Mouse (Mus musculus) midbrain, postnatal 0 days (tissue): ENCODE results near the gene Pnma1. TPM values are rescaled to one million over a fixed set of nuclear protein-coding genes. Genes with fewer than 3 reads are reported as not detected.

Experiments
- ATAC-seq: fragments of 200-750 bp; cut with Nextera tagmentation; 2 replicates; pipeline ENCODE4 v1.8.0; 2017; ENCODE audit warnings: moderate number of reproducible peaks, mild to moderate bottlenecking, moderate TSS enrichment, moderate library complexity; ENCODE audit not compliant: low FRiP score
- DNase-seq: peaks from one replicate; pipeline ENCODE4 v3.0.0-alpha.2; 2015; ENCODE audit warnings: low spot score
- H3K27ac ChIP-seq: fragments of 300-500 bp; sonication (generic); 2 replicates; pipeline ENCODE4 v1.5.1; 2014; ENCODE audit warnings: low read depth, mild to moderate bottlenecking, low read length, mixed read lengths
- H3K27me3 ChIP-seq: fragments of 300-500 bp; sonication (generic); 2 replicates; pipeline ENCODE4 v1.6.1; 2014; ENCODE audit warnings: low read length, control low read depth, mixed read lengths; ENCODE audit not compliant: insufficient read depth
- H3K36me3 ChIP-seq: fragments of 300-500 bp; sonication (generic); 2 replicates; pipeline ENCODE4 v1.6.1; 2014; ENCODE audit warnings: low read length, control low read depth, mixed read lengths; ENCODE audit not compliant: insufficient read depth
- H3K4me1 ChIP-seq: fragments of 300-500 bp; sonication (generic); 2 replicates; pipeline ENCODE4 v1.6.1; 2014; ENCODE audit warnings: mild to moderate bottlenecking, control low read depth, antibody characterized with exemption, low read length, mixed read lengths; ENCODE audit not compliant: insufficient read depth
- H3K4me2 ChIP-seq: fragments of 300-500 bp; sonication (generic); 2 replicates; pipeline ENCODE4 v1.6.1; 2014; ENCODE audit warnings: low read depth, mild to moderate bottlenecking, low read length, mixed read lengths; ENCODE audit not compliant: poor library complexity, severe bottlenecking
- H3K4me3 ChIP-seq: fragments of 300-500 bp; sonication (generic); 2 replicates; pipeline ENCODE4 v1.5.1; 2014; ENCODE audit warnings: low read depth, mild to moderate bottlenecking, low read length, moderate library complexity
- H3K9ac ChIP-seq: fragments of 300-500 bp; sonication (generic); replicated peaks from 2 replicates; pipeline ENCODE4 v1.6.1; 2014; ENCODE audit warnings: mild to moderate bottlenecking, low read length, moderate library complexity, mixed read lengths; ENCODE audit not compliant: poor library complexity, severe bottlenecking
- H3K9me3 ChIP-seq: fragments of 300-500 bp; sonication (generic); 2 replicates; pipeline ENCODE4 v1.6.1; 2016; ENCODE audit warnings: low read length, control low read depth
- CTCF ChIP-seq: IDR thresholded peaks from 2 replicates; pipeline ENCODE4 v1.5.1; 2016; ENCODE audit warnings: antibody characterized with exemption, mild to moderate bottlenecking
- WGBS: fragments of 180-500 bp; shearing (Covaris S2); extraction: QIAGEN DNeasy Blood & Tissue Kit; methylation state at CpG from one replicate; pipeline ENCODE4 v1.1.7; 2014; 5-methylcytosine and 5-hydroxymethylcytosine counted together
- polyA plus RNA-seq: library from polyadenylated mRNA; unstranded; fragments of >200 nt; fragmentation: Nextera tagmentation; extraction: Ambion mirVana; gene quantifications from 2 replicates; pipeline ENCODE4 v1.2.1, GENCODE M21; 2015
- total RNA-seq: library from RNA; depleted of rRNA; stranded (reverse); fragments of >200 nt; gene quantifications from 2 replicates; pipeline ENCODE4 v1.2.3, GENCODE M21; 2014

Pnma1 gene
- total and polyA plus RNA-seq, 2 experiments from 2014 or later: 6.0 to 8.2 TPM

GRCm38 (mm10) chr12:84148622-84149012 lies 328 bp upstream of the Pnma1 start:
- H3K4me3 ChIP-seq: peak overlapping the region; percentile 67
- no peak for DNase-seq
- peak overlapping the region; percentile 78 for H3K4me2 ChIP-seq
- peak overlapping the region; percentile 80 for H3K27ac ChIP-seq
- H3K4me1 ChIP-seq: no peaks in the 10 kb centered on the region
- ATAC-seq: peak; percentile 52
- no peak for TF ChIP-seq CTCF
- peak overlapping the region; percentile 76; the same call in 1 of the 2 replicates for H3K9ac ChIP-seq
- H3K27me3 ChIP-seq: no peaks in the 10 kb centered on the region
- H3K36me3 ChIP-seq: peaks cover 8% of the 10 kb centered on the region
- 5% methylated on average over 10 of the region's 10 CpGs for WGBS
- no peaks in the 10 kb centered on the region for H3K9me3 ChIP-seq

DNA sequence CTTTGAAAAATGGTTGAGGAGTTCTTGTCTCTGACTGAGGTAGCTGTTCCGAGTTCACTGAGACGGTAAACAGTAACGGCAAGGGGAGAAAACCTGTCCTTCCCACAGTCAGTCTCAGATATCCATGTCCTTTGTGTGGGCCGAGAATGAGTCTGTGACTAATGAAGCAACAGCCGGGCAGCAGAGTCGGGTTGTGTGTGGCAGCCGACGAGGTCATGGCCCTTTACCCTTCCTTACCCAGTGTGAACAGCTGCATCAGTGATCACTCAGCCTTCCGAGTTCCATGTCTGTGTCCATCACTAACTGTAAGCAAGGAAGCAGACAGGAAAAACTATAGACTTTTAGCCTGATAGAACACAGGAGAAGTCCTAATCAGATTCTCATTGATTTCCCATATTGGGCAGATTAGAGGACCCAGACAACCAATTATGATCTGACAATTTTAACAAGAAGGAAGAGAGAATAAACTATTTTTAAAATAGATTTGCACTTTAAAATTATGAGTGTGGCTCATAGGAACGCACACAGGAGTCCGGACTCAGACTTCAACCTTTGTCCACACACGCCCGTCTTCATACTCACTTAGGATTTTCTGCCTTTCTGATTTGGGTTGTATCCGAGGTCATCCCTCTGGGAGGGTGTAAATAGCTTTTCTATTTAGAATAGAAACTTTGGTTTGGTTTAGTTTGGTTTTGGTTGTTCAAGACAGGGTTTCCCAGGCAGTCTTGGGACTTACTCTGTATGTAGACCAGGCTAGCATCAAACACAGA lies 5.8 kb downstream of the Pnma1 start:
- 63% methylated on average over 14 of the region's 14 CpGs for WGBS
- H3K9ac ChIP-seq: no peak overlapping the region
- peaks cover 18% of the 10 kb centered on the region for H3K36me3 ChIP-seq
- no peak overlapping the region for H3K4me3 ChIP-seq
- H3K9me3 ChIP-seq: no peaks in the 10 kb centered on the region
- ATAC-seq: no peak
- no peaks in the 10 kb centered on the region for H3K27me3 ChIP-seq
- H3K4me2 ChIP-seq: no peak overlapping the region
- no peaks in the 10 kb centered on the region for H3K4me1 ChIP-seq
- no peak for TF ChIP-seq CTCF
- no peak for DNase-seq
- no peak overlapping the region for H3K27ac ChIP-seq

- WGBS: 84% methylated on average over 4 of the region's 4 CpGs
- Histone ChIP-seq H3K27ac (no peak overlapping the region), H3K36me3 (peaks cover 28% of the 10 kb centered on the region), H3K9ac (no peak overlapping the region), H3K27me3 (no peaks in the 10 kb centered on the region), H3K4me2 (no peak overlapping the region), H3K9me3 (no peaks in the 10 kb centered on the region), H3K4me1 (no peaks in the 10 kb centered on the region), H3K4me3 (no peak overlapping the region)
- no peak for TF ChIP-seq CTCF
- no peak for DNase-seq
- ATAC-seq: no peak
Observed at GRCm38 (mm10) chr12:84141271-84141670, 7.0 kb downstream of the Pnma1 start.

GRCm38 (mm10) chr12:84140135-84140534 lies 8.2 kb downstream of the Pnma1 start:
- no peak for DNase-seq
- H3K4me2 ChIP-seq: no peak overlapping the region
- H3K36me3 ChIP-seq: peaks cover 35% of the 10 kb centered on the region
- no peaks in the 10 kb centered on the region for H3K4me1 ChIP-seq
- no peak overlapping the region for H3K27ac ChIP-seq
- no peak for TF ChIP-seq CTCF
- WGBS: 75% methylated on average over 4 of the region's 4 CpGs
- H3K9me3 ChIP-seq: no peaks in the 10 kb centered on the region
- H3K9ac ChIP-seq: no peak overlapping the region
- no peak for ATAC-seq
- H3K27me3 ChIP-seq: no peaks in the 10 kb centered on the region
- no peak overlapping the region for H3K4me3 ChIP-seq

- H3K27me3 ChIP-seq: no peaks in the 10 kb centered on the region
- no peak for DNase-seq
- H3K4me1 ChIP-seq: no peaks in the 10 kb centered on the region
- no peak overlapping the region for H3K27ac ChIP-seq
- no peaks in the 10 kb centered on the region for H3K9me3 ChIP-seq
- no peak for ATAC-seq
- peaks cover 35% of the 10 kb centered on the region for H3K36me3 ChIP-seq
- H3K4me3 ChIP-seq: no peak overlapping the region
- H3K9ac ChIP-seq: no peak overlapping the region
- 95% methylated on average over 7 of the region's 7 CpGs for WGBS
- TF ChIP-seq CTCF: no peak
- no peak overlapping the region for H3K4me2 ChIP-seq
Observed at GRCm38 (mm10) chr12:84137131-84137530, 11.2 kb downstream of the Pnma1 start.

DNA sequence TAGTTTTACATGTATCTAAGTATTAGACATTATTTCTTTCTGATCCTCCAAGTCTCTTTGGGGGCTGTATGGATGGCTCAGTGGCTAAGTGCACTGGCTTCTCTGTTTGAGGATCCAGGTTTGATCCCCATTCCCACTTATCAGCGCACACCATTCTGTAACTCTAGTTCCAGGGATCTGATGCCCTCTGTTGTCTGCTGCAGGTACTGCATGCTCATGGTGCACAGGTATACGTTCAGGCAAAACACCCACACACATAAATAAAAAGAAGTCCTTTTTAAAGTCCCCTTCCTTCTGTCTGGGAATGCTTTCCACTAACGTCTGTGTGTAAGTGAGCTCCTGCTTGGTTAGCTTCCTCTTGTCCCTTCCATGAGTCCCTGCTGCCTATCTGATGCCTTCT lies 16.0 kb downstream of the Pnma1 start:
- peak; percentile 69 for TF ChIP-seq CTCF
- ATAC-seq (no peak), DNase-seq (peak; percentile 22)
- H3K9me3 ChIP-seq: no peaks in the 10 kb centered on the region
- no peak overlapping the region for H3K9ac ChIP-seq
- no peak overlapping the region for H3K4me3 ChIP-seq
- H3K36me3 ChIP-seq: peaks cover 43% of the 10 kb centered on the region
- H3K27me3 ChIP-seq: no peaks in the 10 kb centered on the region
- no peak overlapping the region for H3K4me2 ChIP-seq
- H3K4me1 ChIP-seq: no peaks in the 10 kb centered on the region
- no peak overlapping the region for H3K27ac ChIP-seq
- WGBS: 60% methylated on average over 3 of the region's 3 CpGs
